Mouse (Mus musculus) embryonic facial prominence, embryonic 15.5 days (tissue): Measurements from ENCODE around the gene Schip1. TPM values are rescaled to one million over a fixed set of nuclear protein-coding genes. Genes with fewer than 3 reads are reported as not detected.

Source experiments
- ATAC-seq: fragments of 200-750 bp; cut with Nextera tagmentation; 2 replicates; pipeline ENCODE4 v1.8.0; 2017; ENCODE audit warnings: low read depth, moderate TSS enrichment; ENCODE audit not compliant: insufficient number of reproducible peaks, low FRiP score, low TSS enrichment
- H3K27ac ChIP-seq: fragments of 300-500 bp; sonication (generic); replicated peaks from 2 replicates; pipeline ENCODE4 v1.5.1; 2015; ENCODE audit warnings: mild to moderate bottlenecking, inconsistent platforms
- H3K27me3 ChIP-seq: fragments of 300-500 bp; sonication (generic); 2 replicates; pipeline ENCODE4 v1.6.1; 2015; ENCODE audit warnings: inconsistent platforms
- H3K36me3 ChIP-seq: fragments of 300-500 bp; sonication (generic); 2 replicates; pipeline ENCODE4 v1.6.1; 2015; ENCODE audit warnings: mild to moderate bottlenecking, inconsistent platforms
- H3K4me1 ChIP-seq: fragments of 300-500 bp; sonication (generic); 2 replicates; pipeline ENCODE4 v1.6.1; 2015; ENCODE audit warnings: inconsistent platforms
- H3K4me2 ChIP-seq: fragments of 300-500 bp; sonication (generic); replicated peaks from 2 replicates; pipeline ENCODE4 v1.6.1; 2015; ENCODE audit warnings: mild to moderate bottlenecking, inconsistent platforms
- H3K4me3 ChIP-seq: fragments of 300-500 bp; sonication (generic); replicated peaks from 2 replicates; pipeline ENCODE4 v1.5.1; 2015; ENCODE audit warnings: mild to moderate bottlenecking, inconsistent platforms
- H3K9ac ChIP-seq: fragments of 300-500 bp; sonication (generic); 2 replicates; pipeline ENCODE4 v1.6.1; 2015; ENCODE audit warnings: inconsistent platforms
- H3K9me3 ChIP-seq: fragments of 300-500 bp; sonication (generic); replicated peaks from 2 replicates; pipeline ENCODE4 v1.6.1; 2016; ENCODE audit warnings: inconsistent platforms
- WGBS: fragments of 180-500 bp; shearing (Covaris S2); methylation state at CpG from one replicate; pipeline ENCODE4 v1.1.7; 2015; 5-methylcytosine and 5-hydroxymethylcytosine counted together
- polyA plus RNA-seq: library from polyadenylated mRNA; unstranded; fragments of >200 nt; fragmentation: Nextera tagmentation; extraction: Ambion mirVana; gene quantifications from 2 replicates; pipeline ENCODE4 v1.2.1, GENCODE M21; 2015

Schip1 gene
- polyA plus RNA-seq, 1 experiment from 2014 or later: 30.9 TPM

GRCm38 (mm10) chr3:68434897-68435296 is 370.3 kb downstream of the Schip1 start:
- Histone ChIP-seq H3K4me3 (no peak overlapping the region), H3K4me2 (no peak overlapping the region), H3K36me3 (no peaks in the 10 kb centered on the region), H3K27ac (no peak overlapping the region), H3K27me3 (no peaks in the 10 kb centered on the region), H3K9me3 (no peaks in the 10 kb centered on the region), H3K4me1 (no peaks in the 10 kb centered on the region), H3K9ac (no peak overlapping the region)
- ATAC-seq: no peak
- 75% methylated on average over 2 of the region's 2 CpGs for WGBS

DNA sequence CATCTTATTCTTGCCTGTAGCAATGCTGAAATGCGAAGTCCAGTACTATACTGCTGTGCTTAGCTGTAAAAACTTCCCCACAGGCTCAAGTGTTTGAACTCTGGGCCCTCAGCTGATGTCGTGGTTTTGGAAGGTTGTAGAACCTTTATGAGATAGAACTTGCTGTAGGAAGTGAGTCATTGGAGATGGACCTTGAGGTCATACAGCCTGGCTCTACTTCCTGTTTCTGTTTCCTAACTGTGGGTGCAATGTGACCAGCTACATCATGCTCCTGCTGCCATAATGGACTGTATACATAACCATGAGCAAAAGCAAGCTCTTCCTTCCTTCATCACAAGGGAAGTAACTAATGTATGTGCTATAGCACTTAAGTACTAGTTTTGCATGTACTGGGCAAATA is 383.9 kb downstream of the Schip1 start:
- Histone ChIP-seq H3K4me1 (no peaks in the 10 kb centered on the region), H3K4me2 (no peak overlapping the region), H3K9me3 (no peaks in the 10 kb centered on the region), H3K9ac (no peak overlapping the region), H3K4me3 (no peak overlapping the region), H3K36me3 (no peaks in the 10 kb centered on the region), H3K27ac (no peak overlapping the region), H3K27me3 (no peaks in the 10 kb centered on the region)
- WGBS: 75% methylated on average over 2 of the region's 2 CpGs
- no peak for ATAC-seq

- 100% methylated on average over 1 of the region's 1 CpGs for WGBS
- no peaks in the 10 kb centered on the region for H3K27me3 ChIP-seq
Measured at GRCm38 (mm10) chr3:68451634-68452033, 387.0 kb downstream of the Schip1 start.

DNA sequence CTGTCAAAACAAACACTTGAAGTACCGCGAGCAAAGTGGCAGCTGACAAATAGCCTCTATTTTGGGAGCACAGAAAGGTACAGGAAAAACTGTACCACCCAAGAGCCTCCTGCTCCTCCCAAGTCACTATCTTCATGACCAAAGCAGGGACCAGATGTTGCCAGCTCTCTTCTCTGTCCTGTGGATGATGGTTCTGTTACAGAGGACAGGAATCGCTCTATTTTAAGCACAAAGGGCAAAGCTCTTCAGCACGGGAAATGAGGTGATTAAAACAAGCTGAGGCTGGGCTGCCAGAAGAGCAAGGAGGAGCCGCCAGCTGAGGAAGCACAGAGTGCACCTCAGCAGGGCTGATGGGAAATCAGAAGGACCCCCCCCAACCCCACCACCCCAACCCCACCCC is 388.7 kb downstream of the Schip1 start:
- H3K4me2 ChIP-seq: no peak overlapping the region
- H3K36me3 ChIP-seq: no peaks in the 10 kb centered on the region
- no peaks in the 10 kb centered on the region for H3K4me1 ChIP-seq
- no peak overlapping the region for H3K4me3 ChIP-seq
- H3K27me3 ChIP-seq: no peaks in the 10 kb centered on the region
- no peak overlapping the region for H3K27ac ChIP-seq
- 5% methylated on average over 5 of the region's 5 CpGs for WGBS
- ATAC-seq: 0 out of 2 replicates have a peak, but pooled peaks have one; percentile 24
- no peak overlapping the region for H3K9ac ChIP-seq
- H3K9me3 ChIP-seq: no peaks in the 10 kb centered on the region

More at GRCm38 (mm10) chr3:68451634-68452033, 387.0 kb downstream of the Schip1 start:
- H3K9ac ChIP-seq: no peak overlapping the region
- no peak overlapping the region for H3K4me2 ChIP-seq
- H3K27ac ChIP-seq: no peak overlapping the region
- H3K36me3 ChIP-seq: no peaks in the 10 kb centered on the region
- H3K4me1 ChIP-seq: no peaks in the 10 kb centered on the region
- H3K9me3 ChIP-seq: no peaks in the 10 kb centered on the region
- no peak for ATAC-seq
- H3K4me3 ChIP-seq: no peak overlapping the region

DNA sequence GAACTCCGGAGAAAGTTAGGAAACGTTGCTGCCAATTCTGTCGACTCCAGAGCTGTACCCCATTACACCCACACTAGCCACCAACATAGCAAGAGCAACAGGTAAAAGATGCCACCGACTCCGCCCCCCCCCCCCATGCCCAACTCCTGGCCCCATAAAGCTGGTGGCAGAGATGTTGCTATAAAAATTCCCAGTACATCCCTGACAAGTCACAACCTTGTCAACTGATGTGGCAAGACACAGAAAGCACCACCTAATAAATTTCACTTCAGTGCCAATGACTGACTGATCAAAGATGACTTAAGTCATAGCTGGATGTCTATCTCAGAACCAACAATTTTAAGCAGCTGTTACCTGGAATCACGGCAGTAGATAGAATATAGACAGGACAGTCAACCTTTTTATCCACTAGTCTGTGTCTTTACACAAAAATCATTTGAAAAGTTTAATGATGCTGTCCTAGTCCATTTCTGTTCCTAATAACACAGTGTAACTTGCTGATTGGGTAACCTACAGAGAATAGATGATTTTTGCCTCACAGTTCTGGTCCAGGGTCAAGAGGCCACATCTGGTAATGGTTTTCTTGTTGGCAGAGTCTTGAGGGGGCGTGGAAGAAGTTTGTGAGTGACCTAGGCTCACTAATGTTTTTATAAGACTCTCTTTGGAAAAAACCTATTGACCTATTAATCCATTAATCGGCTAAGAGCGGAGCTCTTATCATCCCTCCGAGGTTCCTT is 389.3 kb downstream of the Schip1 start:
- H3K4me3 ChIP-seq: no peak overlapping the region
- ATAC-seq: no peak
- H3K4me1 ChIP-seq: no peaks in the 10 kb centered on the region
- H3K36me3 ChIP-seq: no peaks in the 10 kb centered on the region
- H3K9me3 ChIP-seq: no peaks in the 10 kb centered on the region
- no peaks in the 10 kb centered on the region for H3K27me3 ChIP-seq
- WGBS: 34% methylated on average over 10 of the region's 10 CpGs
- H3K4me2 ChIP-seq: no peak overlapping the region
- no peak overlapping the region for H3K9ac ChIP-seq
- H3K27ac ChIP-seq: no peak overlapping the region

DNA sequence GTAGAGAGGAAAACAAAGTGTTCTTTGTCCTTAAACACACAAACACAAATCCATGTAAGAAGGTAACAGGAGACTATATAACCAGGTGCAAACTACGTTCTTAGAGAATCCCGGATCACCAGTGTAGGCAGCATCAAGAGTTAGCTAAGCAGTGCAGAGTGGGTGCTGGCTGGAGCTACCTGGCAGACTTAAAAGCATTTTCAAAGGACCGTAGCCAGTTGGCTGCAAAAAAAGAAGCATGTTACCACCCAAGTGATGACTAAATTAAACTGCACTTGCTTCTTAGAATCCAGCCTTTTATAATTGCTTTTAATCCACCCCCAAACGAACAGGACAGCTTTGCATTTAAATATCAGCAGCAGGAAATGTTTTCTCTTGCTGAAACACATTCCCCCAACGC is 402.0 kb downstream of the Schip1 start:
- Histone ChIP-seq H3K4me2 (no peak overlapping the region), H3K36me3 (no peaks in the 10 kb centered on the region), H3K9me3 (no peaks in the 10 kb centered on the region), H3K9ac (no peak overlapping the region), H3K27me3 (no peaks in the 10 kb centered on the region), H3K4me3 (no peak overlapping the region), H3K4me1 (0 out of 2 replicates have a peak, but pooled peaks cover 7% of the 10 kb centered on the region), H3K27ac (no peak overlapping the region; the same call in 1 of the 2 replicates)
- WGBS: 26% methylated on average over 5 of the region's 5 CpGs
- no peak; the same call in 1 of the 2 replicates for ATAC-seq

DNA sequence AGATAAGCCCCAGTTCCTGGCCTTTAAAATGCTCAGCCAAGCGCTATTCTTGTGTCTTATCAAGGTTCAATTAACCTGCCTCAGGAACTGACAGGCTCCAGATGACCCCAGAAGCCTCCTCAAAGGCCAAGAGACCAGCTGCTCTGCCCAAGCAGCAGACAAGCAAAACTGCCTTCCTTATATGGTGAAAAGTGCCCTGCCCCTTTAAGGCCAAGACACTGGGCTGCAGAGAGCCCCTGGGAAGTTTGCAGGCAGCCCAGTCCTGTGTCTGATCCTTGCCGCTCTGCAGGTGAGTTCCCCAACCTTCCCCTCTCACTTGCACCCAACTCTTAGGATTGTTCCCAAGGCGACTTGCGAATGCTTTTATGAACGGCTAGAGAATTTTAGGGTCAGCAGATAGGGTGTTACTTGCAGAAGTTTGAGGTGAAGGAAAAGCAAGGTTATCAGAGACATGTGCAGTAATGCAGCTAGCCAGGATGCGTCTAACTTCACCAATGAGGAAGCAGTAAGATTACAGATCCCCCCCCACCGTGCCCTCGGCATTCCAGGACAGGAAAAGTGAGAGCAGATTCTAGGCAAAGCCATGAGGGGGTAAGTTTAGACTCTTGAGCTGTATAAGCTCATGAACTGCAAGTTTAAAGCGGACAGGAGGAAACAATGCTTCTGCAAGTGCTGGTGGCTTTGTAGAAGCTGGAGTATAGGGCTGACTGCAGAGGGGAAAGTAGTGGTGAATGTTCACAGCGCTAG is 403.5 kb downstream of the Schip1 start:
- Histone ChIP-seq H3K27me3 (no peaks in the 10 kb centered on the region), H3K4me2 (peak overlapping the region; percentile 25), H3K9me3 (no peaks in the 10 kb centered on the region), H3K36me3 (no peaks in the 10 kb centered on the region), H3K9ac (no peak overlapping the region), H3K4me3 (no peak overlapping the region), H3K4me1 (0 out of 2 replicates have a peak, but pooled peaks cover 7% of the 10 kb centered on the region), H3K27ac (no peak overlapping the region)
- ATAC-seq: no peak
- WGBS: 7% methylated on average over 10 of the region's 10 CpGs

- H3K27me3 ChIP-seq: no peaks in the 10 kb centered on the region
- ATAC-seq: no peak
- no peaks in the 10 kb centered on the region for H3K9me3 ChIP-seq
- H3K36me3 ChIP-seq: no peaks in the 10 kb centered on the region
- no peak overlapping the region for H3K9ac ChIP-seq
- H3K4me1 ChIP-seq: 0 out of 2 replicates have a peak, but pooled peaks cover 7% of the 10 kb centered on the region
- H3K4me2 ChIP-seq: no peak overlapping the region
- 86% methylated on average over 1 of the region's 1 CpGs for WGBS
- H3K4me3 ChIP-seq: no peak overlapping the region
- no peak overlapping the region for H3K27ac ChIP-seq
Measured at GRCm38 (mm10) chr3:68469643-68470042, 405.0 kb downstream of the Schip1 start.

DNA sequence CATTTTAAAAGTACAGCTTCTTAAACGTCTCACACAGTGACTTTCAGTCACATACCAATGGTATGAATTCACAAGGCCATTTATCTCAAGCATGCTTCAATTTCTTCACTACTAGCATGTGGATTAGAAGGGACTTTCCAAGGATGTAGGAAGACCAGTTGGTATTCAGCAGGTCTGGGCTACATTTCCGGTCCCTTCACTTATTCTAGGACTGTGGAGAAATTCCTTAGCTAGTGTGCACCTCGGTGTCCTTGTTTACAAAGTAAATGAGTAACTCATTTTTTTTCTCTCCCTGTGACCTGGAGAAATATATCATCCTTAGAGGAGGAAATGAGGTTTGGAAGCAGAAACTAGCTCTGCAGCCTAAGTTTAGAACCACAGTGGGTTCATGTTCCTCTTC is 405.5 kb downstream of the Schip1 start:
- H3K4me2 ChIP-seq: no peak overlapping the region
- no peaks in the 10 kb centered on the region for H3K36me3 ChIP-seq
- no peaks in the 10 kb centered on the region for H3K9me3 ChIP-seq
- no peak overlapping the region for H3K27ac ChIP-seq
- WGBS: 41% methylated on average over 3 of the region's 3 CpGs
- H3K4me1 ChIP-seq: 0 out of 2 replicates have a peak, but pooled peaks cover 7% of the 10 kb centered on the region
- H3K4me3 ChIP-seq: no peak overlapping the region
- ATAC-seq: no peak
- no peak overlapping the region for H3K9ac ChIP-seq
- no peaks in the 10 kb centered on the region for H3K27me3 ChIP-seq

GRCm38 (mm10) chr3:68470622-68471021 is 406.0 kb downstream of the Schip1 start:
- no peak for ATAC-seq
- no peak overlapping the region for H3K4me2 ChIP-seq
- no peak overlapping the region; the same call in 1 of the 2 replicates for H3K27ac ChIP-seq
- H3K36me3 ChIP-seq: no peaks in the 10 kb centered on the region
- 0 out of 2 replicates have a peak, but pooled peaks cover 7% of the 10 kb centered on the region for H3K4me1 ChIP-seq
- H3K9ac ChIP-seq: no peak overlapping the region
- H3K9me3 ChIP-seq: no peaks in the 10 kb centered on the region
- H3K4me3 ChIP-seq: no peak overlapping the region
- WGBS: 45% methylated on average over 5 of the region's 5 CpGs
- H3K27me3 ChIP-seq: no peaks in the 10 kb centered on the region

DNA sequence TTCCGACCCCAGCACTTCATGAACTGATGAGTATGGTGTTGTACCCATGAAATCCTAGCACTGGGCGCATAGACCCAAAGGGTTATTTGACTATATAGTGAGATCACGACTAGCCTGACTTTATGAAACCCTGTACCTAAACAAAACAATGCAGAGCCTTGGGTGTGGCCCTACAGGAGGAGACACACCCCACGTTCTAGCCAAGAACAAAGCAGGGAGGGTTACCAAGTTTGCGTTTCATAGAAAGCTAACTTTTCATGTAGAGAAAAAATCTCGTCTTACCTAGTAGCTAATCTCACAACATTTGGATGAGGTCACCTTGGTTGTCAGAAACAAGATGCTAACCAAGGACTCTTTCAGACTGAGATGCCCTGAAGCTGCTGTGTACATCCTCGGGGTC is 411.7 kb downstream of the Schip1 start:
- Histone ChIP-seq H3K27ac (no peak overlapping the region), H3K4me1 (no peaks in the 10 kb centered on the region), H3K9me3 (no peaks in the 10 kb centered on the region), H3K4me2 (no peak overlapping the region), H3K36me3 (no peaks in the 10 kb centered on the region), H3K27me3 (no peaks in the 10 kb centered on the region), H3K9ac (no peak overlapping the region), H3K4me3 (no peak overlapping the region)
- WGBS: 79% methylated on average over 7 of the region's 7 CpGs
- ATAC-seq: no peak
